Mouse (Mus musculus) ES-E14 (cell line): Measurements from ENCODE around the gene Ap3d1. TPM values are rescaled to one million over a fixed set of nuclear protein-coding genes. Genes with fewer than 3 reads are reported as not detected.
A peak's percentile ranks its signal among the peaks of the same experiment; 100 is the strongest.

ENCODE experiments used
- DNase-seq: peaks from one replicate; pipeline ENCODE4 v3.0.0-alpha.2; 2013; ENCODE audit warnings: low read depth, low spot score
- H3K27ac ChIP-seq: 2 replicates; pipeline ENCODE4 v1.5.1; 2012; ENCODE audit warnings: low read depth, mild to moderate bottlenecking, low read length, moderate library complexity, mixed read lengths; ENCODE audit not compliant: poor library complexity, insufficient read depth, severe bottlenecking
- H3K36me3 ChIP-seq: 2 replicates; pipeline ENCODE4 v1.6.1; 2012; ENCODE audit warnings: mild to moderate bottlenecking, low read length, moderate library complexity, mixed read lengths; ENCODE audit not compliant: control insufficient read depth, poor library complexity, insufficient read depth, severe bottlenecking
- H3K4me1 ChIP-seq, 2 experiments: fragments of 150-350 bp in 1 of 2; sonication (generic) in 1 of 2; 2 replicates each; pipeline ENCODE4 v1.6.1; 2012; ENCODE audit warnings: low read length in 2 of 2, mild to moderate bottlenecking in 1 of 2, mixed read lengths in 1 of 2; ENCODE audit not compliant: control insufficient read depth in 2 of 2, insufficient read depth in 2 of 2, poor library complexity in 1 of 2
- H3K4me3 ChIP-seq, 2 experiments: fragments of 150-350 bp in 1 of 2; sonication (generic) in 1 of 2; 2 replicates each; pipeline ENCODE4 v1.5.1; 2012; ENCODE audit warnings: low read length in 2 of 2, low read depth in 1 of 2, mild to moderate bottlenecking in 1 of 2, mixed read lengths in 1 of 2; ENCODE audit not compliant: insufficient read depth in 1 of 2, poor library complexity in 1 of 2, severe bottlenecking in 1 of 2
- H3K9ac ChIP-seq: 2 replicates; pipeline ENCODE4 v1.6.1; 2012; ENCODE audit warnings: low read depth, mild to moderate bottlenecking, low read length, mixed read lengths; ENCODE audit not compliant: poor library complexity, insufficient read depth, severe bottlenecking
- H3K9me3 ChIP-seq: fragments of 150-350 bp; sonication (generic); 2 replicates; pipeline ENCODE4 v1.6.1; 2012; ENCODE audit warnings: low read depth, mild to moderate bottlenecking, low read length; ENCODE audit not compliant: control insufficient read depth, insufficient read depth
- CHD2 ChIP-seq: IDR thresholded peaks from 2 replicates; pipeline ENCODE4 v1.6.1; 2014; ENCODE audit warnings: mild to moderate bottlenecking, low read depth, low read length, inconsistent platforms
- HCFC1 ChIP-seq: IDR thresholded peaks from 2 replicates; pipeline ENCODE4 v1.6.1; 2012; ENCODE audit warnings: low read length, inconsistent platforms, borderline replicate concordance; ENCODE audit not compliant: insufficient read depth
- MAFK ChIP-seq: IDR thresholded peaks from 2 replicates; pipeline ENCODE4 v1.6.1; 2014; ENCODE audit warnings: mild to moderate bottlenecking, low read depth, low read length, inconsistent platforms; ENCODE audit not compliant: insufficient read depth
- ZC3H11A ChIP-seq: IDR thresholded peaks from 2 replicates; pipeline ENCODE4 v1.6.1; 2012; ENCODE audit warnings: low read depth, mild to moderate bottlenecking, inconsistent platforms, low read length, borderline replicate concordance
- ZNF384 ChIP-seq: IDR thresholded peaks from 2 replicates; pipeline ENCODE4 v1.6.1; 2012; ENCODE audit warnings: low read depth, low read length, inconsistent platforms
- in situ Hi-C, 2 experiments: fragments of 600-800 bp; cut with MboI; formaldehyde crosslinking; loops; one replicate each; pipeline ENCODE4 v1.15.1; 2025; ENCODE audit warnings: low sequenced_read_pairs in 2 of 2, inconsistent platforms in 1 of 2; ENCODE audit not compliant: unreplicated experiment in 2 of 2
- total RNA-seq: library from RNA; depleted of rRNA; stranded (reverse); fragments of 300-350 nt; gene quantifications from 2 replicates; pipeline ENCODE4 v1.2.3, GENCODE M21; 2012

Ap3d1 gene
- total RNA-seq, 1 experiment: 74.8 TPM

DNA sequence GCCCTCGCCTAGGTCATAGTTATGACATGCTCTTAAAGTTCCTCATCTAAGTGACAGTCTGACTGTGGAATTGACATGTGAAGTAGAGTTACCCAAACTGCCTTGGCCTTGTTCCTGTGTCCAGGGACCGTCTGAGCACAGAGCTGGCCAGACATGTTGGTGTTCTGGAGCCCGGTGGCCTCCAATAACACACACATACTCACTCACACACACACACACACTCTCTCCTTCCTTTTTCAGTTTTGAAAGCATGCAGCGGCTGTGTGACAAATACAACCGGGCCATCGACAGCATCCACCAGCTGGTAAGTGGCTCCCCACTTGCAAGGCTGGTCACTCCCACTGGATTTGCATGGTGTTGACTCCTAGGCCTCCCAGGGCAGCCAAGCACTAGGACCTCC, 26.3 kb upstream of the Ap3d1 start:
- H3K36me3 ChIP-seq: peaks cover 54% of the 10 kb centered on the region
- H3K4me1 ChIP-seq: peaks cover 5 to 16% of the 10 kb centered on the region in 2 experiments; a peak in 3 of 4 replicates
- in situ Hi-C loops: no loop called here

DNA sequence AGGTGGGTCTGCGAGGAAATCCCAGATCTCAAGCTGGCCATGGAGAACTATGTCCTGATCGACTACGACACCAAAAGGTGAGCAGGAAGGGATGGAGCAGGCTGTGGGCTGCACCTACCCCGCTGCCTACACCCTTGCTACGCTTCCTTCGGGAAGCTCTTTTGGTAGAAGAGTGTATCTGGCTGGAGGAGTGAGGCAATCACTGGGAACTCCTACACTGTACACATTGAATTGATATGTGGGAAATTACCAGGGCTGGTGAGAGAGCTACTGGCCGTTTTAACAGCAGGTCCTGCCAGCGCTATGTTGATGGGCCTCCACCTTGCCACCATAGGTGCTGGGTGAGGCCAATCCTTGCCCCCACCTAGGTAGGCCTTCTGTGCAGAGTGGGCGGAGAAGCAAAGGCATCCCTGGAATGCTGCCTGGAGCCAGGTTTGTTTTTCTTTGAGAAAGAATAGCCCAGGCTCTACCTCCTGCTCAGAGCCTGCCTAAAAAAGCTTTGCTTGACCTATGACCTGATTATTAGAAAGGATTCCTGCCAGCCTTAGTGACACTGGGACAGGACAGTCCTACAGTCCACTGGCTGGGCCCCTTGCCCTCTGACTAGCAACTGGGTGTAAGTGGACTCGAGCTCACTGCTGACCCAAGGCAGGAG, 24.2 kb upstream of the Ap3d1 start:
- H3K36me3 ChIP-seq: peaks cover 39% of the 10 kb centered on the region
- TF ChIP-seq MAFK: no peak
- DNase-seq: no peak
- peak overlapping the region; percentile 14; the same call in 1 of the 2 replicates for H3K9ac ChIP-seq
- H3K9me3 ChIP-seq: no peaks in the 10 kb centered on the region
- no peak overlapping the region for H3K4me3 ChIP-seq
- in situ Hi-C loops: no loop called here
- H3K4me1 ChIP-seq: peaks cover 5 to 19% of the 10 kb centered on the region in 2 experiments; a peak in 3 of 4 replicates
- H3K27ac ChIP-seq: peak overlapping the region; percentile 76

More for the DNA sequence above, 26.3 kb upstream of the Ap3d1 start:
- Histone ChIP-seq H3K4me3 (no peak overlapping the region), H3K9ac (no peak overlapping the region), H3K27ac (no peak overlapping the region), H3K9me3 (no peaks in the 10 kb centered on the region)
- DNase-seq: no peak
- no peak for TF ChIP-seq CHD2
- no peak for TF ChIP-seq ZC3H11A
- no peak for TF ChIP-seq HCFC1
- no peak for TF ChIP-seq MAFK
- no peak for TF ChIP-seq ZNF384

DNA sequence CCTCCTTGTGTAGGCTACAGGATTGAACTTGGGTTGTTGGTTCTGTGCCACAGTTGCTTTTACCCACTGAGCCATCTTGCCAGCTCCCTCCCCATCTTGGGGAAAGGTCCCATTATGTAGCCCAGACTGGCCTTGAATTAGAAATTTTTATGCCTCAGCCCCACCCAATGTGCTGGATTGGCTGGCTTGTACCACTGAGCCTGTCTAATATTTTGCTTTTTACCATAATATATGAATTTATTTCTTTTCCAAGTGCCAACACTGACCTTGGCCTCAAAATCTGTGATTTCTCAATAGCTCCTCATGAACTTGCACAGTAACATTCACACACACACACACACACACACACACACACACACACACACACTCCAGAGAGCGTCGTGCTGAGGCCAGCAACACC, 23.7 kb upstream of the Ap3d1 start:
- Histone ChIP-seq H3K4me1 (peaks cover 5 to 20% of the 10 kb centered on the region in 2 experiments; a peak in 3 of 4 replicates), H3K36me3 (peaks cover 34% of the 10 kb centered on the region), H3K27ac (peak overlapping the region; percentile 74), H3K9me3 (no peaks in the 10 kb centered on the region), H3K4me3 (no peak overlapping the region), H3K9ac (peak overlapping the region; percentile 14; the same call in 1 of the 2 replicates)
- TF ChIP-seq MAFK (no peak), CHD2 (no peak), ZNF384 (no peak), ZC3H11A (no peak), HCFC1 (no peak)
- DNase-seq: no peak
- in situ Hi-C loops: no loop called here

DNA sequence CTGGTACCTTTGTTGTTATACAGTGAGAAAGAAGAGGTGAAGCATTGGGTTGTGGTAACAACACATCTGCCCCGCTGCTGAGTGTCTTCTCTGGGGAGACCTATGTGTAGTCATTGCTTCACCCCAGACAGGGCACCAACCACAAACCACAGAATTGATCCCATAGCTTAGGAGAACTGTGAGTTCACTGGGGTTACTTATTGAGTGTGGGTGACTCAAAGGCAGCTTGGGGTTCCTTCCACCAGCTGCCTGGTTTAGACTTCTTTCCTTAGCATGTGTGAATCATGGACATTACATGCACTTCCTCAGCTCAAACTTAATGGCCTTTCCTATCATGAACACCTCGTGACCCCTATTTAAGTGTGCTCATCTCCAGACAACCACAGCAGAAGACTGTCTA, 21.4 kb upstream of the Ap3d1 start:
- Histone ChIP-seq H3K27ac (no peak overlapping the region), H3K9me3 (no peaks in the 10 kb centered on the region), H3K4me3 (no peak overlapping the region), H3K36me3 (peaks cover 25% of the 10 kb centered on the region), H3K9ac (no peak overlapping the region), H3K4me1 (peaks cover 5 to 25% of the 10 kb centered on the region in 2 experiments; a peak in 3 of 4 replicates)
- in situ Hi-C loops: no loop called here
- TF ChIP-seq HCFC1: no peak
- TF ChIP-seq ZC3H11A: no peak
- TF ChIP-seq ZNF384: no peak
- no peak for TF ChIP-seq MAFK
- TF ChIP-seq CHD2: no peak
- no peak for DNase-seq

DNA sequence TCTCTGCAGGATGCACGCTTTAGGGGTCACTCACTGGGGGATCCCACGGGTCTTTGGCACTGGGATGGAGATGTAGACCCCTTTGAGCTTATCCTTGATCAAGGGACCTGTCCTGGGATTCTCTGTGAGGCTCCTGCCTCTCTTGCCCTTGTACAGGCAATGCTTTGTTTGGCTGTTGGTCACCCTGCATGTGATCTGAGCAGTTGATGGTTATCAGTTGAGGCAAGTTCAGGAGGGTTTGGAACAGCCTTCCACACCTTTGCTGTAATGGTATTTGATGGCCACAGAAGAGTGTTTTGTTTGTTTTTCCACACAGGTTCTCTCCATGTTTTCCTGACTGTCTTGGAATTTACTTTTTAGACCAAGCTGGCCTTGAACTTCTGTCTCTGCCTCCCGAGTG, 19.8 kb upstream of the Ap3d1 start:
- TF ChIP-seq CHD2: no peak
- no peak for TF ChIP-seq HCFC1
- no peak for TF ChIP-seq ZNF384
- no peak for TF ChIP-seq ZC3H11A
- TF ChIP-seq MAFK: no peak
- no peak for DNase-seq
- in situ Hi-C loops: no loop called here
- Histone ChIP-seq H3K9ac (no peak overlapping the region), H3K4me3 (no peak overlapping the region), H3K27ac (no peak overlapping the region), H3K36me3 (peaks cover 12% of the 10 kb centered on the region; the same call in 1 of the 2 replicates), H3K9me3 (no peaks in the 10 kb centered on the region), H3K4me1 (peaks cover 5 to 28% of the 10 kb centered on the region in 2 experiments; a peak in 3 of 4 replicates)
